Mouse (Mus musculus): ENCODE data around the gene Cacng7. TPM values are rescaled to one million over a fixed set of nuclear protein-coding genes. Genes with fewer than 3 reads are reported as not detected.
A peak's percentile ranks its signal among the peaks of the same experiment; 100 is the strongest.

Gene Cacng7
- total RNA-seq, 2 experiments from 2014 or later: 128 to 138 TPM

- no peak overlapping the region for H3K27ac ChIP-seq
- DNase-seq (ENCODE audit: low spot score in 2 of 2): no peak
- TF ChIP-seq CTCF (conservative IDR thresholded peaks at IDR 0.05): no peak
- no peak overlapping the region for H3K4me3 ChIP-seq
Measured at GRCm38 (mm10) chr7:3338286-3338935, 5.7 kb downstream of the Cacng7 start.

GRCm38 (mm10) chr7:3339010-3339409, 6.3 kb downstream of the Cacng7 start:
- DNase-seq (ENCODE audit: low spot score in 2 of 2): no peak
- no peak for TF ChIP-seq CTCF (conservative IDR thresholded peaks at IDR 0.05)
- H3K27ac ChIP-seq: no peak overlapping the region

GRCm38 (mm10) chr7:3343861-3344260, 11.1 kb downstream of the Cacng7 start:
- H3K4me3 ChIP-seq: no peak overlapping the region
- TF ChIP-seq CTCF (conservative IDR thresholded peaks at IDR 0.05): no peak
- no peak for DNase-seq (ENCODE audit: low spot score in 2 of 2)
- H3K27ac ChIP-seq: no peak overlapping the region

More at GRCm38 (mm10) chr7:3339010-3339409, 6.3 kb downstream of the Cacng7 start:
- H3K4me3 ChIP-seq: no peak overlapping the region

- no peak for TF ChIP-seq CTCF (conservative IDR thresholded peaks at IDR 0.05)
- H3K27ac ChIP-seq: no peak overlapping the region
- DNase-seq (ENCODE audit: low spot score in 2 of 2): no peak
- no peak overlapping the region for H3K4me3 ChIP-seq
Measured at GRCm38 (mm10) chr7:3345301-3345700, 12.5 kb downstream of the Cacng7 start.

GRCm38 (mm10) chr7:3347366-3348287, 14.9 kb downstream of the Cacng7 start:
- no peak for DNase-seq (ENCODE audit: low spot score in 2 of 2)
- no peak overlapping the region for H3K4me3 ChIP-seq
- H3K27ac ChIP-seq: no peak overlapping the region
- TF ChIP-seq CTCF (conservative IDR thresholded peaks at IDR 0.05): no peak

- no peak for DNase-seq (ENCODE audit: low spot score in 2 of 2)
- Histone ChIP-seq H3K4me3 (no peak overlapping the region), H3K27ac (no peak overlapping the region)
- no peak for TF ChIP-seq CTCF (conservative IDR thresholded peaks at IDR 0.05)
Measured at GRCm38 (mm10) chr7:3348326-3348725, 15.6 kb downstream of the Cacng7 start.

GRCm38 (mm10) chr7:3349775-3350174, 17.0 kb downstream of the Cacng7 start:
- H3K4me3 ChIP-seq: no peak overlapping the region
- H3K27ac ChIP-seq: no peak overlapping the region
- no peak for DNase-seq (ENCODE audit: low spot score in 2 of 2)
- no peak for TF ChIP-seq CTCF (conservative IDR thresholded peaks at IDR 0.05)

- TF ChIP-seq CTCF (conservative IDR thresholded peaks at IDR 0.05): peak; percentile 45
Measured at GRCm38 (mm10) chr7:3351536-3351935, 18.8 kb downstream of the Cacng7 start.

GRCm38 (mm10) chr7:3354850-3355249, 22.1 kb downstream of the Cacng7 start:
- no peak for DNase-seq (ENCODE audit: low spot score in 2 of 2)
- TF ChIP-seq CTCF (conservative IDR thresholded peaks at IDR 0.05): no peak
- H3K27ac ChIP-seq: no peak overlapping the region
- H3K4me3 ChIP-seq: no peak overlapping the region

More at GRCm38 (mm10) chr7:3351536-3351935, 18.8 kb downstream of the Cacng7 start:
- DNase-seq (ENCODE audit: low spot score in 2 of 2): no peak
- no peak overlapping the region for H3K27ac ChIP-seq
- H3K4me3 ChIP-seq: no peak overlapping the region

GRCm38 (mm10) chr7:3360678-3361077, 27.9 kb downstream of the Cacng7 start:
- no peak for TF ChIP-seq CTCF (conservative IDR thresholded peaks at IDR 0.05)
- no peak overlapping the region for H3K27ac ChIP-seq
- DNase-seq (ENCODE audit: low spot score in 2 of 2): no peak
- no peak overlapping the region for H3K4me3 ChIP-seq

GRCm38 (mm10) chr7:3365547-3366279, 33.0 kb downstream of the Cacng7 start:
- DNase-seq (ENCODE audit: low spot score in 2 of 2): no peak
- Histone ChIP-seq H3K27ac (peak overlapping the region; percentile 80), H3K4me3 (no peak overlapping the region)
- no peak for TF ChIP-seq CTCF (conservative IDR thresholded peaks at IDR 0.05)

- peak in 1 of 2 experiments; percentile 49 for DNase-seq (ENCODE audit: low spot score in 2 of 2)
- Histone ChIP-seq H3K27ac (peak overlapping the region; percentile 80), H3K4me3 (no peak overlapping the region)
- 0 out of 2 replicates have a peak, but pooled peaks have one; percentile 3 for TF ChIP-seq CTCF (conservative IDR thresholded peaks at IDR 0.05)
Measured at GRCm38 (mm10) chr7:3366705-3367516, 34.2 kb downstream of the Cacng7 start.
